Mouse (Mus musculus) kidney, adult 9 months (tissue): Measurements from ENCODE around the gene Golga7b.

Experiments
- DNase-seq: peaks from one replicate; pipeline ENCODE4 v3.0.0; 2022

Golga7b gene

DNA sequence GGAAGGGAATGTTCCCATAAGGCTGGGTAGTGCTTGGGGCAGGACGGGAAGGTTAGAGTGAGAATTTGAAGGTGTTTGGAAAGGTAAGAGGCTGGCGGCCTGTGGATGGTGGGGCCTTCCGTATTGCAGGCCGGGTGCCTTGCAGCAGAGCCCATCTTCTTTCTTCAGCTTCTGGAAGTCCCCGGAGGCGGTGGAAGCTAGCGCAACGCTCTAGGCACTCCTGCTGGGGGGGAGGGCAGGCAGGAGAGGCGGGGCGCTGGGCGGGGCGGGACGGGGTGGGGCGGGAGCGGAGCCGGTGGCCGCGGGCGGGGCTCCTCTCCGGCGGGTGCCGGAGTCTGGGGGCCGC is 8.0 kb downstream of the Golga7b start:
- DNase-seq, result no peak

DNA sequence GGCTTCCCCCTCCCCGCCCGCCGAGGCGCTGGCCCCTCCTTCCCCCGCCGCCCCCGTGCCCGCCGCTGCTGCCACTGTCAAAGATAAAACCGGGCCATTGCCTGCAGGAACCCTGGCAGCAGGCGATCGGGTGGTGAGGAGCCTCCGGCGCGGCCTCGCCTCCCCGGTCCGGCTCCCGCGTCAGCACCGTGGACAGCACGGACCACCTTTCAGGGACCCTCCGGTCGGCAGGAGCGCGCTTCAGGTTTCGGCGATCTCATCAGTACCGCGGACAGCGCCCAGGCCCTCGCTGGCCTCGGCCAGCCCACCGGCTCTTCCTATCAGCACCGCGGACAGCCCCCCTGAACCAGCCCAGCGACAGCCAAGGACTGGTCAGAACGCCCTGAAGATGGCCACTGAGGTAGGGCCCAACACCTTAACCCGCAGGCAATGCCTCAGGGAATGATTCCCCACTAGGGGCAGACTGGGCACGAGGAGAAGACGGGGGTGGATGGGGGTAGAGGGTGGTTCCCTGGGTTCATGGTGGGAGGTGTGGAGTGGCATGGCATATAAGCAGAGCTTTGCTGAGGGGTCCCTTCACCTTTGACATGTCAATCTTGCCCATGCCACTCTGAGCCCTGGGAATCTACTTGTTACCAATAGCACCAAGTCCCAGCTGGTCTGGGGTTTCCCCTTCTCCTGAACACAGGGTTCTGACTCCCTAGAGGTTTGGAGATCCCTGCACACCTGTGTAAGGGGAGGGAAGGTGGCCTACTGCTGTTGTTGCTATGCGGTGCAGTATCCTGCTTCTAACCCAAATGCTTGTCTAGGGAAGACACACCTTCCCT is 8.6 kb downstream of the Golga7b start:
- DNase-seq, result peak; percentile 33

DNA sequence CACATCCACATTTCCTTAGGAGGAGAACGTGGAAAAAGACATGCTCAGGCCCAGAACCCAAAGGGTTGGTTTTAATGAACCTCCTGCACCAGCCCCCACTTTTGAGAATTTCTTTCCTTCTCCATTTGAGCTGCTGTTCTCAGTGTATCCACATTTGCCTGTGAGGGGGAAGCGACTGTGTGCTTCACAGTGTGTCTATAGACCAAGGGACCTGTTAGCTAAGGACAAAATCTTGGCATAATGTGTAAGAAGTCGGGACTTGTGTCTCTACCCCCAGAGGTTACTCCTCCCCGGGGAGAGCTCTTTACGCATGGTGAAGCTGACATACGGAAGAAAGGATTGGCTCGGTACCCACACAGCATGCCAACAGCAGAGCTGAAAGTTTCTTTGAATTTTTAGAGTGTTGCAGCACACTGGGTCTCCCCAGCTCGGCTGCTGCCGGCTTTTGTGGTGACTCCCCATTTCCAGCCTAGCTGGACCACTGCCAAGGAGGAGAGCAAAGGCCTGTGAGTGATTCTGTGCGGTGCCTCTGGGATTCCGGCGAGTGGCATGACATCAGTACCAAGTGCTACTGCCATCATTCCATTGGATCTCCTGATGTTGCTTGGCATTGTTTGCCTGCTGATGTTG is 9.4 kb downstream of the Golga7b start:
- no peak for DNase-seq

GRCm38 (mm10) chr19:42257241-42257635 is 9.9 kb downstream of the Golga7b start:
- DNase-seq, result no peak

- no peak for DNase-seq
Observed at GRCm38 (mm10) chr19:42258031-42258430, 10.7 kb downstream of the Golga7b start.

- DNase-seq, result no peak
Observed at GRCm38 (mm10) chr19:42258596-42258995, 11.2 kb downstream of the Golga7b start.

DNA sequence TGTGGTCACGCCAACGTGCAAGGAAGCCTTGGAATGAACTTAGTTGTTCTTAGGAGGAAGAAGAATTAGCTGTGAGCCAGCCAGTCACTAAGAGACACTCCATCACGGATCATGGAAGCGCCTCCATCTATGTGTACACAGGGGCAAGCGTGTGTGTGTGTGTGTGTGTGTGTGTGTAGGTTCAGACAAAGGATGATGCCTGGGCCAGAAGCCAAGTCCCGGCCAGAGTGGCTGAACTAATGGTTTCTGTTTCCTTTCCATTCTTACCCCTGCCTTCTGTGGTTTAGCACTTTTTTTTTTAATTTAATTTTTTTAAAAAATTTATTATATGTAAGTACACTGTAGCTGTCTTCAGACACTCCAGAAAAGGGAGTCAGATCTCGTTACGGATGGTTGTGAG is 13.1 kb downstream of the Golga7b start:
- DNase-seq, result no peak

DNA sequence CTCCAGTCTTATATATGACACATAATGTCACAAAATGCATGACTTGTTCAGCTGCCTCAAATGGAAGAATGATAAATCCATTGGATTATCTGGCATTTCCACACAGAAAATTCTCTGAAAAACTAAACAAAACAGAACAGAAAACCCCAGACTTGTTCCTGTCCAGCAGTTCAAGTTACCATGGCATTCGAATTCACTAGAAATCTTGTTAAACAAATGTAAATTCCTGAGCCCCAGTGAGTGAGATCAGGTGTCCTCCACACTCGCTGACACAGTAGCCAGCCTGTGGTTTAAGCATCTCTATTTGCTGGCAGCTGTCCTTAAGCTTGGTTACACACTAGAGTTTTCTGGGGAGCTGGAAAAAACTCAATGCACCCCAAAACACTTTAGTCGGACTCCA is 16.1 kb downstream of the Golga7b start:
- DNase-seq, result no peak

DNA sequence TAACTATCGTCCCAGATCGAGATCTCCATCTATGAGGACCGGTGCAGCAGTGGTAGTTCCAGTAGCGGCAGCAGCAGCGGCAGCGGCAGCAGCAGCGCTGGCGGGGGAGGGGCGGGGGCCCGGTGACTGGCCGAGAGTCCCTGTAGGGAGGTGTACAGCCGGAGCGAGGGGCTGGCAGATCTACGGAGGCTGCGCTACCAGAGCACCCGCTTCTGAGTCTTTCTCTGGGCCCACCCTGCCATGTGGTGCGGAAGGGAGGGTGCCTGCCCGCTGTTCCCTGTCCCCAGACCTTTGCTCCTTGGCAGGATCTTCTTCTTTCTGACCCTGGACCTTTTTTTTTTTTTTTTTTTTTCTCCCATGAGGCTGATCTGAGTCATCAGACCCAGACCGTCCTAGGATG is 21.0 kb downstream of the Golga7b start:
- DNase-seq, result peak; percentile 61

GRCm38 (mm10) chr19:42270119-42270518 is 22.7 kb downstream of the Golga7b start:
- DNase-seq, result no peak

GRCm38 (mm10) chr19:42271182-42271581 is 23.8 kb downstream of the Golga7b start:
- DNase-seq, result no peak

DNA sequence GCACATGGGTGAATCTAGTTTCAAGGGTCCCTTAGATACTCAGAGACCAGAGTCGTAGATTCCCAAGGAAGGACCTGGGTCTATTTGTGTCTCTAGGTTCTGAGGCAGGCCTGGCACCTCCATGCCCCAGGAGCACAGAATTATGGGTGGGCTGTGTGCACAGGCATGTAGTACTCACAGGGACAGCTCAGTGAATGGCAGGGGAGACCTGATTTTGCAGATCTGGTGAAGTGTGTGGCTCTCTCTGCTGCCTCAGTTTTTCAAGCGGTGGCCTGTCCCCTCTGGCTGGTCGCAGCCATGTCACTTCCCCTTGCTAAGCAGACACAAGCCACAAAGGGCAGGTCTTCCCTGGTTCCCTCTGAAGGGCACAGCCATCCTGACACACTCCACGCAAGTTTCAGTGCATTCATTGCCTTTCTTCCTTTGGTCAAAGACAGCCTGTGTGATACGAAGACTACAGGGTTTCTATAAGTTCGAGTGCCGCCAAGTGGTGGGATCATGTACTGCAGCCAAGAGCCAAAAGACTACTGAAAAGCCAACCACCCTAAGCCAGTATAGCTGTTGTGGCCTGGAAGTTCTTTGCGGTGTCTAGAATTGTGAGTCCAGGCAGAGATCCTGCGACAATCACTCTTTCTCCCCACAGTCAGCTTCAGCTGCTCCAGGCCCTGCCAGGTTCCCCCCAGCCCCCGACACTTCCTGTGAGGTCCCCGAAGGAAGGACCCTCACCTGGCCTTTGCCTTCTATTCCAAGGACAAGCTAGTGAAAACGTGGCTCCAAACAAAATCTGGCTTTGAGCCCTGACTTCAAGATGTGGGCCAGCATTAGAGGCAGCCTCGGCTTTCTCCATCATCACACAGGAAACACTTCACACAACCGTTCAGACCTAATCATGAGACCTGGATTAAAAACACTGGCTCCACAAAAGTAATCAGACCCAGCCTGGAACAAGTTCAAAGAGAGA is 24.9 kb downstream of the Golga7b start:
- DNase-seq, result peak; percentile 84

- no peak for DNase-seq
Observed at GRCm38 (mm10) chr19:42277288-42277687, 29.9 kb downstream of the Golga7b start.

- no peak for DNase-seq
Observed at GRCm38 (mm10) chr19:42278461-42278860, 31.1 kb downstream of the Golga7b start.

DNA sequence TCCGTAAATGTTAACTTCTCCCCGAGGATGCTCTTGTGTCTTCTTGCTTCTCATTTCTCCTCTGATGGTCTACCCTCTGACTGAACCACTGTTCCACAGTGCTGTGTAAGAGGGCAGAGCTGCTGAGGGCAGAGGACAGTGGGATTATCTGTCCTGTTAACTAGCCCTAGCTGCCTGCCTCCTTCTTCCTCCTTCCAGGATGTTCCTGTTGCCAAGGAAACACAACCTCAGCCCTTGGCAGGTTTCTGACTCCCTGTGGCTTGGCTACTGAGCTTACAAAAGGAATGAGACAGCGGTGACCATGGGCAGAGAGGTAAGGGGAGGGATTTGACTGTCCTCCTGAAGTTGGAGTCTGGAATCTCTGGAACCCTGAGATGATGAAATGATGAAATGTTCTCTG is 32.2 kb downstream of the Golga7b start:
- DNase-seq, result no peak

GRCm38 (mm10) chr19:42284178-42284577 is 36.8 kb downstream of the Golga7b start:
- DNase-seq, result no peak

- DNase-seq, result no peak
Observed at GRCm38 (mm10) chr19:42288361-42288760, 41.0 kb downstream of the Golga7b start.

GRCm38 (mm10) chr19:42290954-42291661 is 43.7 kb downstream of the Golga7b start:
- no peak for DNase-seq

DNA sequence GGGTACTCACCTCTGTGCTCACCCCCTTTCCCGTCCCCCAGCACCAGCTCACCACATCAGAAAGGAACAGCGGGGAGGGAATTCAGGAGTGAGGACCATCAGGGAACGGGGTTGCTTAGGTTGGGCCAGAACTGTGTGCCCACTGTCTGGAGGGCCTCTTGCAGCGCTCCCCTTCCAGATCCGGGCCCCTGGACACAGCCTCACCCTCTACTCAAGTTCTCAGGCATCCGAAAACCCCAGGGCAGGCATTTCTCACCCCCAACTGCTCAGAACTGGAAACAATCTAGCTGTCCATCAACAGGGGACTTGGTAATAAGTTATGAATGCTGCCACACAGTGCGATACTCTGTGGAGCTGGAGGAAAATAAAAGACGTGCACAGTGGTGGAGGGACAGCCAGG is 44.7 kb downstream of the Golga7b start:
- DNase-seq, result no peak

DNA sequence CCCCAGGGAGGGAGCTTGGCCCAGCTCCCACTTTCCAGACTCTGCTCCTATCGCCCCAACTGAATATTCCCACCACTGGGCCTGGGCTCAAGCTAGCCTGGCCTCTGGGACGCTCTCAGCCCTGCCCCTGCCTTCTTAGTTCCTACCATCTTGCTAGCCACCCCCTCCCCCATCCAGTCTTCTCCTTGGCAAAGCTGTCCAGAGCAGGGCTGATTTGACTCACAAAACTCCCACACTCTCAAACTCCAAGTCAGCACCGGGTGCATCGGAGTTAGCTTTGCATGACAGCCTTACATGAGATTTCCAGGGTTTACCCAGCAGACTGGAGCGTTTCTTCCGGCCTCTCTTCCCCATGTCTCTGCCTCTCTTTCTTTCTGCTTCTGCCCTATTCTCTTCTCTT is 45.8 kb downstream of the Golga7b start:
- no peak for DNase-seq

DNA sequence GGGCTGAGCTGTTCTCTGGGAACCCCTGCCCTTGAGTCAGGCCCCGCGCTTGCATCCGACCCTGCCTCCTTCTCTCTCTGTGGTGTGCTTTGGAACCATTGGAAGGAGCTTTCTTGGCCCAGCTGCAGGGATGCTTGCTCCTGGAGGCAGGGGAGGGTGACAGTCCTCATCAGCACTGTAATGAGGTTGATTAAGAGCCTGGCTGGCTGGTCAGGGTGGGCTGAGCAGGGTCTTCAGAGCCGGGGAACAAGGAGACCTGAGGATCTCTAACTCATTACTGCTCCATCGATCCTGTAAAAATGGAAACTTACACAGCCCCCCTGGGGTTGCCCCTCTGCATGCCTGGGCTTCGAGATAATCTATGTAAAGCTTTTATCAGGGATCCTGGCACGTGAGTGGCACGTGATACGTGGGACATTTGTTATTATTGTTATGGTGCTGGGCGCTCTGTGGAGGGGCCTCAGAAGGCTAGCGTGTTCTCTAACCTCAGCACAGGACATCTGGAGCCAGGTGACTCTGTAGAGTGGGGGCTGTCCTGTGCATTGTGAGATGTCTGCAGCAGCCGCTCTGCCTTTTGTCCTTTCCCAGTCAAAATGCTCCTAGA is 55.9 kb downstream of the Golga7b start:
- no peak for DNase-seq

DNA sequence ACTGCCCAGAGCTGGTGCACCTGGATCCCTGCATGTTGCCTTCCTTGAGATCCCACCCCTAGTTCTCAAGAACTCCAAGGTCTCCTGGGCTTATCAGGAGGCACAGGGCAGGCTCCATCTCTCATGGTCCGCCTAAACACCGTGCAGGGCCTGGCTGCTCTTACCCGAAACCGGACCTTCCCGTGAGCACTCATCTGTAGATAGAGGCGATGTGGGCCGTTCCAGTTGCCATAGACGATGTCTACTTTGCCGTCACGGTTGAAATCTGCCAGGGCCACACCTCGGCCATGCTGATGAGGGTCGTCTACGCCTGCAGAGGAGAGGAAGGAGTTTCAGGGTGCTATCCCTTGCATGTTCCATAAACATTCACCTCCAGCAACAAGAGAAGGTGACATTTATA is 57.1 kb downstream of the Golga7b start:
- no peak for DNase-seq
